Mouse (Mus musculus): ENCODE data around the gene Zfp128. TPM values are rescaled to one million over a fixed set of nuclear protein-coding genes. Genes with fewer than 3 reads are reported as not detected.
"Not testable (repeated sequence)": the region's sequence is repeated elsewhere in the genome, so short reads cannot be mapped to it uniquely, and the experiment has no call there.

Gene Zfp128
- total RNA-seq, 2 experiments from 2014 or later = 3.2 to 3.4 TPM

GRCm38 (mm10) chr7:12921705-12922465 is 40.9 kb downstream of the Zfp128 start, which contains the start of gene Rps5:
Gene Rps5 (plus strand): TSS chr7:12922290.
- peak; percentile 97 to 98 for DNase-seq

- no peak for DNase-seq
Measured at GRCm38 (mm10) chr7:12922729-12923128, 41.8 kb downstream of the Zfp128 start.

- DNase-seq = no peak
Measured at GRCm38 (mm10) chr7:12926316-12926715, 45.3 kb downstream of the Zfp128 start.

- no peak for DNase-seq
Measured at GRCm38 (mm10) chr7:12927191-12927680, 46.3 kb downstream of the Zfp128 start, which contains the start of gene Rnf225. Gene Rnf225 (plus strand): TSS chr7:12927416.

- DNase-seq = peak; percentile 51 to 56
Measured at GRCm38 (mm10) chr7:12927693-12928589, 47.0 kb downstream of the Zfp128 start.

- no peak for DNase-seq
Measured at GRCm38 (mm10) chr7:12933615-12934140, 52.7 kb downstream of the Zfp128 start.

GRCm38 (mm10) chr7:12934808-12935207 is 53.8 kb downstream of the Zfp128 start:
- no peak for DNase-seq

- not testable (repeated sequence) for DNase-seq
Measured at GRCm38 (mm10) chr7:12937254-12937803, 56.4 kb downstream of the Zfp128 start.

GRCm38 (mm10) chr7:12940599-12940998 is 59.6 kb downstream of the Zfp128 start:
- DNase-seq = no peak

Other genes with a start within 250 kb of the Zfp128 start
- not detected for gene Vmn2r54, start 240.9 kb upstream of the Zfp128 start, total RNA-seq (2021)
- gene Vmn2r55, start 196.2 kb upstream of the Zfp128 start, total RNA-seq (2021) = not detected
- gene Vmn2r56, start 146.2 kb upstream of the Zfp128 start, total RNA-seq (2021) = not detected
- gene Zscan18, start 77.5 kb upstream of the Zfp128 start, total RNA-seq (2021) = 1 to 10 TPM; 2.3 to 4.3 TPM
- 10 to 100 TPM; 10.5 to 11.0 TPM for gene Zfp329, start 62.3 kb upstream of the Zfp128 start, total RNA-seq (2021)
- 10 to 100 TPM; 22.2 to 24.0 TPM for gene Zfp110, start 46.4 kb upstream of the Zfp128 start, total RNA-seq (2021)
- 10 to 100 TPM; 10.7 to 13.6 TPM for gene Zscan22, start 16.6 kb downstream of the Zfp128 start, total RNA-seq (2021)
- 100 to 1,000 TPM; 919 to 976 TPM for gene Rps5, start 41.1 kb downstream of the Zfp128 start, total RNA-seq (2021)
- gene Rnf225, start 46.2 kb downstream of the Zfp128 start, total RNA-seq (2021) = under 1 TPM; 0.20 to 0.63 TPM
- 1 to 10 TPM; 9.3 to 9.5 TPM for gene Zfp324, start 84.7 kb downstream of the Zfp128 start, total RNA-seq (2021)
- 1 to 10 TPM; 5.9 to 7.6 TPM for gene Zfp446, start 96.7 kb downstream of the Zfp128 start, total RNA-seq (2021)
- gene Slc27a5, start 117.0 kb downstream of the Zfp128 start, total RNA-seq (2021) = under 1 TPM in 1 of 2 experiments, not detected in 1; 0.20 TPM
- 100 to 1,000 TPM; 221 to 229 TPM for gene Trim28, start 117.9 kb downstream of the Zfp128 start, total RNA-seq (2021)
- 10 to 100 TPM; 11.7 to 13.6 TPM for gene Zbtb45, start 128.9 kb downstream of the Zfp128 start, total RNA-seq (2021)
- gene Chmp2a, start 153.6 kb downstream of the Zfp128 start, total RNA-seq (2021) = 100 to 1,000 TPM; 178 to 225 TPM
- 100 to 1,000 TPM; 173 to 178 TPM for gene Ube2m, start 157.1 kb downstream of the Zfp128 start, total RNA-seq (2021)
- 1 to 10 TPM; 1.8 to 2.9 TPM for gene Mzf1, start 173.6 kb downstream of the Zfp128 start, total RNA-seq (2021)
- gene Vmn1r85, start 214.0 kb downstream of the Zfp128 start, total RNA-seq (2021) = not detected
- gene Vmn1r86, start 238.7 kb downstream of the Zfp128 start, total RNA-seq (2021) = not detected